Mouse (Mus musculus): ENCODE data around the gene Atxn2.

- TF ChIP-seq CTCF (IDR thresholded peaks at IDR 0.05; ENCODE audit: low read depth, low read length) (no peak), POLR2A (IDR thresholded peaks at IDR 0.05; ENCODE audit: borderline replicate concordance, low read depth, low read length) (no peak)
Measured at GRCm38 (mm10) chr5:121718462-121718861, 7.3 kb downstream of the Atxn2 start.
